Mouse (Mus musculus) urinary bladder, adult 2 months (tissue): ENCODE data around the gene Plk5. TPM values are rescaled to one million over a fixed set of nuclear protein-coding genes. Genes with fewer than 3 reads are reported as not detected.

Experiments used
- polyA plus RNA-seq: library from polyadenylated mRNA; depleted of rRNA; stranded (reverse); fragments of >200 nt; gene quantifications from 2 replicates; pipeline ENCODE4 v1.2.3, GENCODE M21; 2012; rRNA removed

The Plk5 gene
- polyA plus RNA-seq, 1 experiment, result 6.4 TPM

Other genes starting within 250 kb of the Plk5 start
- 77.3 and 89.9 TPM in 2 replicates for gene Stk11, start 240.7 kb upstream of the Plk5 start, polyA plus RNA-seq
- 367 and 372 TPM in 2 replicates for gene Atp5d, start 217.8 kb upstream of the Plk5 start, polyA plus RNA-seq
- gene Cbarp, start 215.6 kb upstream of the Plk5 start, polyA plus RNA-seq, result 9.2 and 12.2 TPM in 2 replicates
- 21.2 and 30.5 TPM in 2 replicates for gene Midn, start 208.2 kb upstream of the Plk5 start, polyA plus RNA-seq
- 249 and 276 TPM in 2 replicates for gene Cirbp, start 190.5 kb upstream of the Plk5 start, polyA plus RNA-seq
- 18.4 and 21.5 TPM in 2 replicates for gene 1600002K03Rik, start 183.5 kb upstream of the Plk5 start, polyA plus RNA-seq
- 3.0 and 3.3 TPM in 2 replicates for gene Efna2, start 177.0 kb upstream of the Plk5 start, polyA plus RNA-seq
- 36.1 and 37.8 TPM in 2 replicates for gene Mum1, start 130.0 kb upstream of the Plk5 start, polyA plus RNA-seq
- gene Ndufs7, start 107.3 kb upstream of the Plk5 start, polyA plus RNA-seq, result 294 and 337 TPM in 2 replicates
- 17.4 and 19.0 TPM in 2 replicates for gene Gamt, start 95.4 kb upstream of the Plk5 start, polyA plus RNA-seq
- gene Dazap1, start 95.0 kb upstream of the Plk5 start, polyA plus RNA-seq, result 68.2 and 82.3 TPM in 2 replicates
- gene Rps15, start 64.0 kb upstream of the Plk5 start, polyA plus RNA-seq, result 3,215 and 3,453 TPM in 2 replicates
- gene Apc2, start 60.5 kb upstream of the Plk5 start, polyA plus RNA-seq, result 0.76 and 1.4 TPM in 2 replicates
- gene 2310011J03Rik, start 35.9 kb upstream of the Plk5 start, polyA plus RNA-seq, result 41.8 and 45.6 TPM in 2 replicates
- gene Pcsk4, start 27.0 kb upstream of the Plk5 start, polyA plus RNA-seq, result 9.5 and 9.9 TPM in 2 replicates
- gene Reep6, start 26.5 kb upstream of the Plk5 start, polyA plus RNA-seq, result 7.7 and 18.0 TPM in 2 replicates
- gene Adamtsl5, start 8.0 kb upstream of the Plk5 start, polyA plus RNA-seq, result 57.9 and 65.7 TPM in 2 replicates
- 11.2 and 11.5 TPM in 2 replicates for gene Mex3d, start 31.2 kb downstream of the Plk5 start, polyA plus RNA-seq
- 112 and 119 TPM in 2 replicates for gene Mbd3, start 43.1 kb downstream of the Plk5 start, polyA plus RNA-seq
- gene Uqcr11, start 50.4 kb downstream of the Plk5 start, polyA plus RNA-seq, result 883 and 983 TPM in 2 replicates
- gene Tcf3, start 77.2 kb downstream of the Plk5 start, polyA plus RNA-seq, result 29.7 and 35.4 TPM in 2 replicates
- gene Onecut3, start 138.4 kb downstream of the Plk5 start, polyA plus RNA-seq, result not detected in 2 replicates
- 0.03 TPM in 1 of 2 replicates, not detected in the other for gene Atp8b3, start 182.7 kb downstream of the Plk5 start, polyA plus RNA-seq
- 21.2 and 26.6 TPM in 2 replicates for gene Rexo1, start 205.1 kb downstream of the Plk5 start, polyA plus RNA-seq
- gene Klf16, start 220.9 kb downstream of the Plk5 start, polyA plus RNA-seq, result 11.5 and 11.8 TPM in 2 replicates
- 66.0 and 67.1 TPM in 2 replicates for gene Abhd17a, start 233.9 kb downstream of the Plk5 start, polyA plus RNA-seq
- gene Scamp4, start 246.4 kb downstream of the Plk5 start, polyA plus RNA-seq, result 40.3 and 46.2 TPM in 2 replicates
- 3.8 and 4.3 TPM in 2 replicates for gene Adat3, start 246.4 kb downstream of the Plk5 start, polyA plus RNA-seq
- 1.3 and 1.6 TPM in 2 replicates for gene Gm49322, start 249.6 kb downstream of the Plk5 start, polyA plus RNA-seq